Mouse (Mus musculus): ENCODE results near the gene Ccdc141. TPM values are rescaled to one million over a fixed set of nuclear protein-coding genes. Genes with fewer than 3 reads are reported as not detected.

The Ccdc141 gene
- total RNA-seq (2021): 1 to 10 TPM; 5.7 to 6.7 TPM
- 1.0 and 1.9 TPM in 2 replicates for polyA plus RNA-seq (2012; rRNA removed)
- long read RNA-seq, partial matches to known transcripts: 1 of 1 reads
- long read RNA-seq, other reads (novel, unspliced or antisense): 0 of 1 reads

- no peak for DNase-seq
Observed at GRCm38 (mm10) chr2:77170633-77171105, at the start of gene Ccdc141. Ccdc141 (minus strand) TSS chr2:77170636.

GRCm38 (mm10) chr2:77212885-77213284, 42.4 kb upstream of the Ccdc141 start:
- no peak for DNase-seq

- no peak for DNase-seq
Observed at GRCm38 (mm10) chr2:77206951-77207350, 36.5 kb upstream of the Ccdc141 start.

- DNase-seq: no peak
Observed at GRCm38 (mm10) chr2:77203916-77204315, 33.5 kb upstream of the Ccdc141 start.

GRCm38 (mm10) chr2:77201900-77202299, 31.5 kb upstream of the Ccdc141 start:
- no peak for DNase-seq

- DNase-seq: peak; percentile 70
Observed at GRCm38 (mm10) chr2:77200958-77201614, 30.6 kb upstream of the Ccdc141 start.

- DNase-seq: no peak
Observed at GRCm38 (mm10) chr2:77200379-77200778, 29.9 kb upstream of the Ccdc141 start.

GRCm38 (mm10) chr2:77198246-77198645, 27.8 kb upstream of the Ccdc141 start:
- DNase-seq: no peak

- DNase-seq: no peak
Observed at GRCm38 (mm10) chr2:77196819-77197218, 26.4 kb upstream of the Ccdc141 start.

- peak; percentile 60 for DNase-seq
Observed at GRCm38 (mm10) chr2:77195056-77195455, 24.6 kb upstream of the Ccdc141 start.

- DNase-seq: no peak
Observed at GRCm38 (mm10) chr2:77191811-77192210, 21.4 kb upstream of the Ccdc141 start.

GRCm38 (mm10) chr2:77190891-77191290, 20.5 kb upstream of the Ccdc141 start:
- no peak for DNase-seq

GRCm38 (mm10) chr2:77190301-77190700, 19.9 kb upstream of the Ccdc141 start:
- no peak for DNase-seq

- no peak for DNase-seq
Observed at GRCm38 (mm10) chr2:77189671-77190070, 19.2 kb upstream of the Ccdc141 start.

- no peak for DNase-seq
Observed at GRCm38 (mm10) chr2:77187501-77187900, 17.1 kb upstream of the Ccdc141 start.

- no peak for DNase-seq
Observed at GRCm38 (mm10) chr2:77186912-77187311, 16.5 kb upstream of the Ccdc141 start.

- DNase-seq: no peak
Observed at GRCm38 (mm10) chr2:77184049-77184571, 13.7 kb upstream of the Ccdc141 start.

GRCm38 (mm10) chr2:77183646-77184045, 13.2 kb upstream of the Ccdc141 start:
- no peak for DNase-seq

GRCm38 (mm10) chr2:77182996-77183380, 12.6 kb upstream of the Ccdc141 start:
- no peak for DNase-seq

- DNase-seq: no peak
Observed at GRCm38 (mm10) chr2:77182271-77182995, 12.0 kb upstream of the Ccdc141 start.

- DNase-seq: no peak
Observed at GRCm38 (mm10) chr2:77177472-77177871, 7.0 kb upstream of the Ccdc141 start.

- DNase-seq: no peak
Observed at GRCm38 (mm10) chr2:77176413-77176812, 6.0 kb upstream of the Ccdc141 start.

GRCm38 (mm10) chr2:77175411-77175810, 5.0 kb upstream of the Ccdc141 start:
- no peak for DNase-seq
